Mouse (Mus musculus) kidney, embryonic 15.5 days (tissue): ENCODE data around the gene Cryab. TPM values are rescaled to one million over a fixed set of nuclear protein-coding genes. Genes with fewer than 3 reads are reported as not detected.

Source experiments
- ATAC-seq: fragments of 200-750 bp; cut with Nextera tagmentation; replicated peaks from 2 replicates; pipeline ENCODE4 v1.8.0; 2017; ENCODE audit warnings: moderate TSS enrichment; ENCODE audit not compliant: low FRiP score
- H3K27ac ChIP-seq: fragments of 300-500 bp; sonication (generic); 2 replicates; pipeline ENCODE4 v1.5.1; 2015; ENCODE audit warnings: mild to moderate bottlenecking, inconsistent platforms
- H3K27me3 ChIP-seq: fragments of 300-500 bp; sonication (generic); 2 replicates; pipeline ENCODE4 v1.6.1; 2015; ENCODE audit warnings: inconsistent platforms
- H3K36me3 ChIP-seq: fragments of 300-500 bp; sonication (generic); 2 replicates; pipeline ENCODE4 v1.6.1; 2015; ENCODE audit warnings: inconsistent platforms
- H3K4me1 ChIP-seq: fragments of 300-500 bp; sonication (generic); 2 replicates; pipeline ENCODE4 v1.6.1; 2015; ENCODE audit warnings: inconsistent platforms
- H3K4me2 ChIP-seq: fragments of 300-500 bp; sonication (generic); 2 replicates; pipeline ENCODE4 v1.6.1; 2015; ENCODE audit warnings: moderate library complexity, mild to moderate bottlenecking, inconsistent platforms
- H3K4me3 ChIP-seq: fragments of 300-500 bp; sonication (generic); replicated peaks from 2 replicates; pipeline ENCODE4 v1.5.1; 2015; ENCODE audit warnings: mild to moderate bottlenecking, inconsistent platforms
- H3K9ac ChIP-seq: fragments of 300-500 bp; sonication (generic); 2 replicates; pipeline ENCODE4 v1.6.1; 2015; ENCODE audit warnings: mild to moderate bottlenecking, inconsistent platforms
- H3K9me3 ChIP-seq: fragments of 300-500 bp; sonication (generic); replicated peaks from 2 replicates; pipeline ENCODE4 v1.6.1; 2016; ENCODE audit warnings: inconsistent platforms
- WGBS: fragments of 180-500 bp; shearing (Covaris S2); methylation state at CpG from one replicate; pipeline ENCODE4 v1.1.7; 2015; ENCODE audit warnings: mixed read lengths; 5-methylcytosine and 5-hydroxymethylcytosine counted together
- polyA plus RNA-seq: library from polyadenylated mRNA; unstranded; fragments of >200 nt; fragmentation: Nextera tagmentation; extraction: Ambion mirVana; gene quantifications from 2 replicates; pipeline ENCODE4 v1.2.1, GENCODE M21; 2015

Gene Cryab
- polyA plus RNA-seq, 1 experiment from 2014 or later, result 53.1 TPM

DNA sequence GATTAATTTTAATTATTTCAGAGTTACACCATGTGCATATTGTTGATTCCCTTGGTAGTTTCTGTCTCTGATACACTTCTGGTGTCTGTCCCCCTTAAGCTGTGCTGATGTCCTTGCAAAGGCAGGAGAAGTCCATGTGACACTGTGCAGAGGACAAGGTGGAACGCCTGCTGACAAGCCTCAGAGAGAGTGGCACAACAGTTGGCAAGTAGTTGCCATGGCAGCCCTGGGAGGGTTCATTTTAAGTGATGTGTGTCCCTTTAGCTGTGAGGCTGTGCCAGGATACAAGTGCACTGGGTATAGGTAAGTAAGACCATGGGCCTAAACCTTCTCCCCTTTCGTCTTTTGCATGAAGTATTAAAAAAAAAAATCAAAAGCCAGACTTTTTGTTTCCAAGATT lies 18.9 kb downstream of the Cryab start:
- Histone ChIP-seq H3K9ac (no peak overlapping the region), H3K4me1 (peaks cover 31% of the 10 kb centered on the region), H3K27ac (no peak overlapping the region), H3K4me2 (no peak overlapping the region), H3K27me3 (no peaks in the 10 kb centered on the region), H3K36me3 (peaks cover 11% of the 10 kb centered on the region), H3K9me3 (no peaks in the 10 kb centered on the region), H3K4me3 (no peak overlapping the region)
- ATAC-seq, result no peak
- 94% methylated on average over 2 of the region's 2 CpGs for WGBS

DNA sequence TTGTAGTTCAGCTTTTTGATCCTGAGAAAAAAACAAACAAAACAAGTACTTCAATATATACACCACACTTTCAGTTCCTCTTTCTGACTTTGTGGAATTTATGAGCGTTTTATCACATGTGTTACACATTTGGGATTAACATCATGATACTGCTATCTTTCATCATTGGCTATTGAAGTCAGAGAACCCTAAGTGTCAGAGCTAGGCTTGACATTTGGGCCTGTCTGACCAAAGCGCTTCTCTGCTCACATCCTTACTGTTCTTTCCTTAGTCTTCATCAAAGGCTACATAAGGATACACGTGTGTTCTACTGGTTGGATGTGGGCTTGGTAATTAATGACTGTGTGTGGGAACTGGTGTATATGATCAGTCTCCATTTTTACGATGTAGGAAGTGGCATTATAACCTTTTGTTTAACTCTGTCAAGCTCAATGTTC lies 22.9 kb downstream of the Cryab start:
- peak overlapping the region; percentile 94; the same call in 1 of the 2 replicates for H3K9ac ChIP-seq
- no peaks in the 10 kb centered on the region for H3K27me3 ChIP-seq
- peak overlapping the region; percentile 94 for H3K4me3 ChIP-seq
- H3K4me2 ChIP-seq, result peak overlapping the region; percentile 90
- no peak overlapping the region for H3K27ac ChIP-seq
- H3K36me3 ChIP-seq, result peaks cover 23% of the 10 kb centered on the region
- no peak for ATAC-seq
- WGBS, result 56% methylated on average over 4 of the region's 4 CpGs
- peaks cover 26% of the 10 kb centered on the region for H3K4me1 ChIP-seq
- no peaks in the 10 kb centered on the region for H3K9me3 ChIP-seq

DNA sequence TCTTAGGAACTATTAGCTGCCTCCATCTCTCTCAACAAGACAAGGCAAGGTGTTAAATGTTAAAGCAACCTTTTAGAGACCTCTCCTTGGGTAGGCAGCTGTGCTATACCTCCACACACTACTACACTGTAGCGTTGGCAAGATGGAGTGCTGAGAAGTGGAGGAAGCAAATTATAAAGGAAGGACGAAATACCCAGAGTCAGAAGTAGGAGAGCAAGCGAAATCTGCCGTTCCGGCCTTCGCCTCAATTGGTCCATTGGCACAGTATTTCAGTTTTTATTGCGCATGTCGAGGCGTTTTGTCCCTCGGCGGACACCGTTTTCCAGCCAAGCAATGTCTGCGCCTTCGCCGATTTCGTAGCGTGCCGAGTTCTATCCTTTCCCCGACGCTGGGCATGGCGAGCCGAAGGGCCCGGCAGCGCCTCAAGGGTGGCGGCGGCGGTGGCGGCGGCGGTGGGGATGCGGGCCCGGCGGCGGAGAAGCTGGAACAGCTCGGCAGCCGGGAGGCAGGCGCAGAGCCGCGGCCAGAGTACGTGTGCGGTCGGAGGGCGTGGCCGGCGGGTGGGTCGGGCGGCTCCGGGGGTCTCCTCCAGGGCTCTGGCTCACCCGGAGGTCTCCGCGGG lies 24.0 kb downstream of the Cryab start, which contains the start of the genes Alg9 and 1110032A03Rik:
Alg9 (plus strand) TSS at position 29 of the 622 bp plus-strand sequence.
1110032A03Rik (minus strand) TSS at position 530 of the 622 bp plus-strand sequence.
- Histone ChIP-seq H3K9ac (peak within 1 kb of the TSS; percentile 94), H3K36me3 (peaks cover 34% of the 10 kb centered on the region), H3K9me3 (no peaks in the 10 kb centered on the region), H3K4me2 (peak within 1 kb of the TSS; percentile 90), H3K27me3 (no peaks in the 10 kb centered on the region), H3K27ac (peak within 1 kb of the TSS; percentile 81), H3K4me3 (peak within 1 kb of the TSS; percentile 94), H3K4me1 (peaks cover 19% of the 10 kb centered on the region)
- peak; percentile 86 for ATAC-seq
- under 1% methylated on average over 36 of the region's 51 CpGs for WGBS

- Histone ChIP-seq H3K9ac (peak overlapping the region; percentile 94), H3K9me3 (no peaks in the 10 kb centered on the region), H3K36me3 (peaks cover 39% of the 10 kb centered on the region), H3K27me3 (no peaks in the 10 kb centered on the region), H3K27ac (peak overlapping the region; percentile 81), H3K4me1 (peaks cover 19% of the 10 kb centered on the region), H3K4me3 (peak overlapping the region; percentile 94), H3K4me2 (peak overlapping the region; percentile 90)
- ATAC-seq, result peak; percentile 41
- WGBS, result under 1% methylated on average over 30 of the region's 30 CpGs
Measured at GRCm38 (mm10) chr9:50775662-50776126, 24.6 kb downstream of the Cryab start.

DNA sequence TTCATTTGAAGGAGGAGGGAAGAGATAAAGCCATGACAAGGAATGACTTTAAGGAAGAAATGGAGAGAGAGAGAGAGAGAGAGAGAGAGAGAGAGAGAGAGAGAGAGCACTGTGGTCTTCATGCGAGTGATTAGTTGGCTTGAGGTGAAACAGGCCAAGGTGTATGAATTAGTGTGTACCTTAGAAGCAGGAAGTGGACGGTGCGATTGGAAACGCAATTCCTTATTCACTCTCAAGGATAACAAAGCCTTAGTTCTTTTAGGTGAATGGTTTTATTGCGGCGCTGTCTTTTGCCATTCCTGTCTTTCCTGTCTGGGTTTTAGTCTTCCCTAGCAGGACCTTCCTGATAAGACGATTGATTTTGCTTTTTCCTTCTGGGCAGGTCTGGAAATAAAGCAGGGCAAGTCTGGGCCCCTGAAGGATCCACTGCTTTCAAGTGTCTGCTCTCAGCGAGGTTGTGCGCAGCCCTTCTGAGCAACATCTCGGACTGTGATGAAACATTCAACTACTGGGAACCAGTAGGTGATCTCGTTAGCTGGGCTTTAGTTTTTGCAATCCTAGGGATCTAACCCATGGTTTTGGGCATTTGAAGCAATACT lies 25.1 kb downstream of the Cryab start:
- Histone ChIP-seq H3K9me3 (no peaks in the 10 kb centered on the region), H3K27ac (no peak overlapping the region), H3K4me2 (peak overlapping the region; percentile 90), H3K36me3 (peaks cover 44% of the 10 kb centered on the region), H3K27me3 (no peaks in the 10 kb centered on the region), H3K4me3 (peak overlapping the region; percentile 94), H3K9ac (peak overlapping the region; percentile 94), H3K4me1 (peaks cover 19% of the 10 kb centered on the region)
- no peak for ATAC-seq
- 55% methylated on average over 11 of the region's 11 CpGs for WGBS

DNA sequence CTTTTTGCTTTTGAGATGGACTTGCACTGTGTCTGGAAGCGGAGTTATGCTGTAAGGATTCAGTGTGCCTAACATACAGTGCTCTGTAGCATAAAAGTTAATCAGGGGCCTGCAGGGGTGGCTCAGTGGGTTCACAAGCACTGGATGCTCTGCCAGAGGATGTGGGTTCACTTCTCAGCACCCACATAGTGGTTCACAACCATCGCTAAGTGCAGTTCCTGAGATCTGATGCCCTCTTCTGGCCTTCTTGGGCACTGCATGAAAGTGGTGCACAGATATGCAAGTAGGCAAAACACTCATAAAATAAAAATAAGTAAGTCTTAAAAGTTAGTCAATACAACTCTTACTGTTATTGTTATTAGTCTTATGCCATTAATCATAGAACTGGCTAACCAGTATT lies 31.0 kb downstream of the Cryab start:
- Histone ChIP-seq H3K4me2 (no peak overlapping the region), H3K27ac (no peak overlapping the region), H3K4me3 (no peak overlapping the region), H3K27me3 (no peaks in the 10 kb centered on the region), H3K9me3 (no peaks in the 10 kb centered on the region), H3K36me3 (peaks cover 91% of the 10 kb centered on the region), H3K4me1 (no peaks in the 10 kb centered on the region), H3K9ac (no peak overlapping the region)
- 82% methylated on average over 2 of the region's 2 CpGs for WGBS
- no peak for ATAC-seq

GRCm38 (mm10) chr9:50795266-50795665 lies 44.1 kb downstream of the Cryab start:
- 83% methylated on average over 3 of the region's 3 CpGs for WGBS
- no peak overlapping the region for H3K4me3 ChIP-seq
- H3K27me3 ChIP-seq, result no peaks in the 10 kb centered on the region
- ATAC-seq, result no peak
- H3K4me2 ChIP-seq, result no peak overlapping the region
- no peak overlapping the region for H3K27ac ChIP-seq
- H3K9ac ChIP-seq, result no peak overlapping the region
- H3K4me1 ChIP-seq, result no peaks in the 10 kb centered on the region
- peaks cover 69% of the 10 kb centered on the region for H3K36me3 ChIP-seq
- no peaks in the 10 kb centered on the region for H3K9me3 ChIP-seq

GRCm38 (mm10) chr9:50796776-50797175 lies 45.7 kb downstream of the Cryab start:
- no peak overlapping the region for H3K4me3 ChIP-seq
- H3K4me2 ChIP-seq, result no peak overlapping the region
- H3K4me1 ChIP-seq, result no peaks in the 10 kb centered on the region
- peaks cover 69% of the 10 kb centered on the region for H3K36me3 ChIP-seq
- H3K27ac ChIP-seq, result no peak overlapping the region
- no peak overlapping the region for H3K9ac ChIP-seq
- no peaks in the 10 kb centered on the region for H3K9me3 ChIP-seq
- no peak for ATAC-seq
- WGBS, result 83% methylated on average over 8 of the region's 8 CpGs
- no peaks in the 10 kb centered on the region for H3K27me3 ChIP-seq

DNA sequence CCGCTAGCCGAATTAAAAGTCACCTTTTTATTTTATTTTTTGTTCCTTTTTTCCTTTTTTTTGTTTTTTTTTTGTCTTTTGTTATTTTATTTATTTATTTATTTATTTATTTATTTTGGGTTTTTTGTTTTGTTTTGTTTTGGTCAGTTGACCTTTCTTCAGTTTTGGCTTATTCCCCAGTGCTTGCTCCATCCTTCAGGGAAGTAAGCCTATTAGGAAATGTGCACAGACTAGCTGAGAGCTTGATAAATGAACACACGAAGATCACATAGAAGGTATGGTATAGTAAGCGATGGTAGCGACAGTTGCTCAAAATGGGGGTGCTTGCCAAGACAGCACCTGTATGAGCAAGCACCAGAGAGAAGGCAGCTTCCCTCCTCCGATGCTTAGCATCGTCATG lies 46.5 kb downstream of the Cryab start:
- Histone ChIP-seq H3K4me2 (no peak overlapping the region), H3K27me3 (no peaks in the 10 kb centered on the region), H3K36me3 (peaks cover 68% of the 10 kb centered on the region), H3K4me3 (no peak overlapping the region), H3K4me1 (no peaks in the 10 kb centered on the region), H3K27ac (no peak overlapping the region), H3K9me3 (no peaks in the 10 kb centered on the region), H3K9ac (no peak overlapping the region)
- 93% methylated on average over 7 of the region's 7 CpGs for WGBS
- ATAC-seq, result no peak

- Histone ChIP-seq H3K4me2 (no peak overlapping the region), H3K9me3 (no peaks in the 10 kb centered on the region), H3K9ac (no peak overlapping the region), H3K4me1 (no peaks in the 10 kb centered on the region), H3K36me3 (peaks cover 71% of the 10 kb centered on the region), H3K27me3 (no peaks in the 10 kb centered on the region), H3K4me3 (no peak overlapping the region), H3K27ac (no peak overlapping the region)
- no peak for ATAC-seq
- 87% methylated on average over 5 of the region's 5 CpGs for WGBS
Measured at GRCm38 (mm10) chr9:50798368-50798767, 47.2 kb downstream of the Cryab start.

DNA sequence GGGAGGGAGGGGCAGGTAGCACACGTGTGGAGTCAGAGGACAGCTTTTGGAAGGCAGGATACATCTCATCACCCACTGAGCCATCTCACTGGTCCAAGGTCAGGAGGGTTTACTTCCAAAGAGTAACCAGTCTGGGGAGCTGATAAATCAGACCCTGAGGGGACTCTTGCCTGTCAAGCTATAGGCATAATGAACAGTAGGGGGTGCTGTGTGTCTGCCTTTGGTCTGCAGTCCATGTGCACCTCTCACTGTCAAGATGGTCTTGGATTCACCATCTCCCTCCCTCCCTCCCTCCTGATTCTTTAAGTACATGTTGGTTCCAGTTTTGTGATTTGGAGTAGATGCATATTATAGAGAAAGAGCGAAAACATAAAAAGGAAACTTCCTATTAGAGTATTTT lies 49.9 kb downstream of the Cryab start:
- ATAC-seq, result peak; percentile 54; the same call in 1 of the 2 replicates
- Histone ChIP-seq H3K9me3 (no peaks in the 10 kb centered on the region), H3K27me3 (no peaks in the 10 kb centered on the region), H3K27ac (no peak overlapping the region), H3K4me2 (no peak overlapping the region), H3K9ac (no peak overlapping the region), H3K4me1 (no peaks in the 10 kb centered on the region), H3K4me3 (no peak overlapping the region), H3K36me3 (peaks cover 74% of the 10 kb centered on the region)
- 62% methylated on average over 2 of the region's 2 CpGs for WGBS

DNA sequence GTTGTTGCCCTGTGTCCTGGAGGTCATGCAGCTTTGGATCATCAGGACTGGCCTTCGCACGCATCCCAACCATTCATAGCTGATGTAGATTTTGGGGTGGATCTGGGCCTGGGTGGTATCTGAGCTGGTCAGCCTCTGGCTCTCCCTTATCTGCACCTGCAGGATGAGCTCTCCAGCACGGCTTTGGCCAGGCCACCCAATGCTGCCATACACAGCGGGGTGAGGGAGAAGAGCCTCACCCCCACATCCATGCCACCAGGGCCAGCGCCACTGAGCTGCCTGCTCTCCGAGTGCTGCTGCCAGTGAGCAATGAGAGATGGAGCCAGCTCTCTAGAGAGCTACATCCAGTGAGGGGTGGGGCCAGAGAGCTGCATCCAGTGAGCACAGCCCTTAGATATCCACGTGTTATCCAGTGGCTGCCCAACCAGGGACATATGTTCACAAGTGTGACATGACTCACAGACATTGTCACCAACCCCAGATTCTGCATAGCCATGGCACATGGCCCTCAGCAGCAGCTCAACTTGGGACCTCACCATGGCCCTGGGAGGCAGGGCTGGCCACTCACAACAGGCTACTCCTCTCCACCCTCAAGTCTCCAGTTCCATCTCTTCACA lies 52.0 kb downstream of the Cryab start:
- H3K36me3 ChIP-seq, result peaks cover 84% of the 10 kb centered on the region

More for the DNA sequence above, 52.0 kb downstream of the Cryab start:
- Histone ChIP-seq H3K4me2 (no peak overlapping the region), H3K4me3 (no peak overlapping the region), H3K27me3 (no peaks in the 10 kb centered on the region), H3K4me1 (no peaks in the 10 kb centered on the region), H3K9ac (no peak overlapping the region), H3K27ac (no peak overlapping the region), H3K9me3 (no peaks in the 10 kb centered on the region)
- ATAC-seq, result peak; percentile 75
- 80% methylated on average over 7 of the region's 7 CpGs for WGBS
